Mouse (Mus musculus) erythroblast, embryonic 14.5 days (primary cell): ENCODE measurements around the gene Tnni3k.

Experiments
- GATA1 ChIP-seq: IDR thresholded peaks from 2 replicates; pipeline ENCODE4 v1.6.1; 2012; ENCODE audit warnings: low read length, inconsistent platforms, mixed read lengths
- TAL1 ChIP-seq: IDR thresholded peaks from 3 replicates; pipeline ENCODE4 v1.6.1; 2012; ENCODE audit warnings: low read length, inconsistent platforms, mixed read lengths

DNA sequence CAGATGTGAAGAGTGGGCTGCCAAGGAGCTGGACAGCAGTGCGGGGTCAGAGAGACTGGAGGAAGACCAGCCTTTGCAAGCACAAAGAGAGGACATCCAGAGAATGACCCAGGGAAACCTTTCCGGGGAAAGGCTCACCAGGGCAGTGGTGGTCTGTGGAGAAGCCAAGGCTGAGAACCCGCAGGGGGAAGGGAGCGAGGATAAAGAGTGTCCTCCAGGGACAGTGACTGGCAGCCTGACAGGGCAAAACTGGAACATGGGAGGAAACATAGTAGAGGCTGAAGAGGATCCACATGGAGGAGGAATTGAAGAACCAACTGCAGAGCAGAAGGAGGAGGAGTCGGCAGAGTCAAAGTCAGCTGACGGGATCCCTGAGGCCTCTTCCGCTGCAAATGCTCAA lies 291.1 kb downstream of the Tnni3k start:
- TF ChIP-seq GATA1 (no peak), TAL1 (no peak)
